In the genomic region with DNA sequence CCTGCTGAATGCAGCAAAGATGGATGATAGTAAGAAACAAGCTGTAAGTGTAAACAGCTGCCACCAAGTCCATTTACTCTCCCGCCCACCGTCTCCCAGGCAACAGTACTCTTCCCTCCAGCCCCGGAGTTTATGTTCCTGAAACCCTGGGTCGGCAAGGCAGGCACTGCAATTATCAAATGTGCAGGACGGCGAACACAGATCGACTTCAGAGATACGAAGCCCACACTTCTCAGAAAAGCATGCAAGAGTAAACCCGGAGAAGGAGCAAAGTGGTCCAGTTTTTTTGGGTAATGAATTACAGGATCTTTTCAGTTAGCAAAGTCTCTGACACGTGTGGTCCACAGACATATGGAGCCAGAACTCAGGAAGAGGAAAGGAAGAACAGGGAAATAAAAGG, we compare ENCODE assay signal across 9 mouse cellular contexts. TPM values are rescaled to one million over a fixed set of nuclear protein-coding genes. Genes with fewer than 3 reads are reported as not detected.
DNase-seq lines count a peak whose midpoint lies in the region; ATAC-seq and TF ChIP-seq lines count a peak whose summit lies in the region.
"Had no signal": no experiment of that assay in that cellular context is flagged by ENCODE, and none has a peak within 500 bp of the region (broad histone marks: within the 10 kb centered on the region; RNA-seq: fewer than 3 reads in every experiment).

No protein-coding gene starts in this region.

- H3K4me3 ChIP-seq in hindbrain, embryonic 13.5 days = peak overlapping the region; percentile 92
- peak overlapping the region; percentile 85 for H3K4me3 ChIP-seq in liver, postnatal 0 days (ENCODE audit: low read depth, low read length)

- TF ChIP-seq EP300 in liver, postnatal 0 days (IDR thresholded peaks at IDR 0.05; ENCODE audit: low read depth) = no peak

- H3K4me2 ChIP-seq in hindbrain, embryonic 13.5 days = peak overlapping the region; percentile 86
- peak overlapping the region; percentile 97 for H3K4me2 ChIP-seq in liver, postnatal 0 days (ENCODE audit: low read depth, low read length)

- H3K27me3 ChIP-seq in hindbrain, embryonic 13.5 days = no peaks in the 10 kb centered on the region; the same call in 1 of the 2 replicates
- H3K27me3 ChIP-seq in liver, postnatal 0 days (ENCODE audit: insufficient read depth, low read length) = no peaks in the 10 kb centered on the region
- H3K27me3 ChIP-seq: Patski had no signal

- 5% methylated on average over 10 of the region's 10 CpGs for WGBS in hindbrain, embryonic 13.5 days
- 17% methylated on average over 10 of the region's 10 CpGs for WGBS in liver, postnatal 0 days (ENCODE audit: insufficient replicate concordance)

- H3K27ac ChIP-seq in hindbrain, embryonic 13.5 days = no peak overlapping the region
- H3K27ac ChIP-seq in liver, postnatal 0 days (ENCODE audit: low read depth) = no peak overlapping the region

- H3K4me1 ChIP-seq in hindbrain, embryonic 13.5 days (replicated peaks) = peaks cover 16% of the 10 kb centered on the region
- peaks cover 23% of the 10 kb centered on the region for H3K4me1 ChIP-seq in liver, postnatal 0 days (ENCODE audit: insufficient read depth)

- peak overlapping the region; percentile 49; the same call in 1 of the 2 replicates for H3K9ac ChIP-seq in hindbrain, embryonic 13.5 days
- H3K9ac ChIP-seq in liver, postnatal 0 days (replicated peaks) = peak overlapping the region; percentile 75

- H3K36me3 ChIP-seq in hindbrain, embryonic 13.5 days = peaks cover 23% of the 10 kb centered on the region
- peaks cover 22% of the 10 kb centered on the region for H3K36me3 ChIP-seq in liver, postnatal 0 days (replicated peaks; ENCODE audit: insufficient read depth, low read length)

- H3K9me3 ChIP-seq in hindbrain, embryonic 13.5 days = no peaks in the 10 kb centered on the region
- no peaks in the 10 kb centered on the region for H3K9me3 ChIP-seq in liver, postnatal 0 days (ENCODE audit: low read length)

- no peak for TF ChIP-seq CTCF in liver, postnatal 0 days (IDR thresholded peaks at IDR 0.05; ENCODE audit: low read depth)

- no peak for ATAC-seq in frontal cortex, adult (ENCODE audit: low TSS enrichment)
- no peak for ATAC-seq in hindbrain, embryonic 13.5 days (ENCODE audit: low FRiP score)
- ATAC-seq in liver, postnatal 0 days = no peak

- peak; percentile 14 for DNase-seq in frontal cortex, postnatal 36 days (ENCODE audit: low spot score in 2 of 2)
- DNase-seq in thymus, postnatal 4 days = peak; percentile 20
- no peak for DNase-seq in thymus, postnatal 0 days (ENCODE audit: low spot score)
- peak; percentile 43 for DNase-seq in liver, postnatal 0 days
- DNase-seq in T-cell, adult 2 months (ENCODE audit: low spot score) = no peak
- DNase-seq in thymus, postnatal 14 days = no peak

RNA-seq across cellular contexts. Expression of gene Mthfd2, which starts 9.7 kb away (rescaled TPM):
- 40.7 and 48.6 TPM in 2 replicates for polyA plus RNA-seq in thymus, postnatal 0 days (2015; fragmentation: Nextera tagmentation; extraction: Ambion mirVana)
- polyA plus RNA-seq in hindbrain, embryonic 13.5 days (2015; fragmentation: Nextera tagmentation; extraction: Ambion mirVana) = 23.8 and 26.3 TPM in 2 replicates
- polyA plus RNA-seq in liver, postnatal 0 days (2015; fragmentation: Nextera tagmentation; extraction: Ambion mirVana) = 16.6 and 20.9 TPM in 2 replicates

RNA-seq across cellular contexts. Expression of gene Mob1a, which starts 9.8 kb away (rescaled TPM):
- 71.5 and 73.4 TPM in 2 replicates for polyA plus RNA-seq in thymus, postnatal 0 days (2015; fragmentation: Nextera tagmentation; extraction: Ambion mirVana)
- 27.3 and 27.6 TPM in 2 replicates for polyA plus RNA-seq in hindbrain, embryonic 13.5 days (2015; fragmentation: Nextera tagmentation; extraction: Ambion mirVana)
- polyA plus RNA-seq in liver, postnatal 0 days (2015; fragmentation: Nextera tagmentation; extraction: Ambion mirVana) = 17.2 and 20.9 TPM in 2 replicates

RNA-seq across cellular contexts. Expression of gene Bola3, which starts 32.9 kb away (rescaled TPM):
- polyA plus RNA-seq in thymus, postnatal 0 days (2015; fragmentation: Nextera tagmentation; extraction: Ambion mirVana) = 216 and 226 TPM in 2 replicates
- polyA plus RNA-seq in hindbrain, embryonic 13.5 days (2015; fragmentation: Nextera tagmentation; extraction: Ambion mirVana) = 62.2 and 68.7 TPM in 2 replicates
- 277 and 286 TPM in 2 replicates for polyA plus RNA-seq in liver, postnatal 0 days (2015; fragmentation: Nextera tagmentation; extraction: Ambion mirVana)

Comparison
In these comparisons a context has a peak if more than half of its experiments do, and no peak if none do; other contexts are left out.
1. DNase-seq: peak in frontal cortex, postnatal 36 days (2 of 2), thymus, postnatal 4 days (single experiment) and liver, postnatal 0 days (single experiment); none in thymus, postnatal 0 days (single experiment), T-cell, adult 2 months (single experiment) and thymus, postnatal 14 days (single experiment).